Mouse (Mus musculus) ES-CJ7 (cell line): ENCODE measurements around the gene Cep128.

Source experiments
- DNase-seq: peaks from one replicate; pipeline ENCODE4 v3.0.0; 2011; ENCODE audit warnings: low read depth, low spot score

The Cep128 gene

DNA sequence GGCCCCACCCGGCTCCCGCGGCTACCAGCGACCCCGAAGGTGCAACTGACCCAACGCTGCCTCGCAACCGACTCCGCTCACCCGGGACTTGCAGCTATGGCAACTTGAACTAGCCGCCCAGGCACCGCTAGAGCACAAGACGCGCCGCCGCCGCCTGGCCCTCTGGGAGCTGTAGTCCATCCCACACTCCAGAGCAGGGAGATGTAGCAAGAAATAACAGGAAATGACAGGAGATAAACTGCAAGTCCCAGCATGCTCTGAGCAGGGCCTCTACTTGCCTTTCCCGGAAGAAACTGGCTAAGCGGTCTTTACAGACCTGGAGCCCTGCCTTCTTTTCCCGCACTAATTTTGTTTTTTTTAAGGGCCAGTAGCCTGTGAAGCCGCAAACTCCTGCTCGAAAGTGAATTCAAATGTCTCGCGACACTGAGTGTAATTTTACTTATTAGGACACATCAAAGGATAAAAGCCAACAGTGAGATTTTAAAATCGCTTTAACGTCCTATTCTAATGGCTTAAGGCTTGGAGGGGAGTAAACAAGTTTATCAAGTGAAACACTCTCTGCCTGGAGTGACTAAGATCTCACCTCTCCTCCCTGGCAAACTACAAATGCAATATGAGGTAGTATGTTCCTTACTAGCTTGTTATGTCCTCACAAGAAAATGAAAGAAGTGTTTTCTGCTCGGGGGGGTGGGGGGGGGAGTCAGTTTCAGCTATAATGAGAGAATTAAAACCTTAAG lies at the start of gene Cep128, which contains the start of gene Tshr:
TSS of gene Cep128 (minus strand) at position 129 of the 737 bp plus-strand sequence.
TSS of gene Tshr (plus strand) at position 283 of the 737 bp plus-strand sequence.
- DNase-seq, result peak; percentile 97

DNA sequence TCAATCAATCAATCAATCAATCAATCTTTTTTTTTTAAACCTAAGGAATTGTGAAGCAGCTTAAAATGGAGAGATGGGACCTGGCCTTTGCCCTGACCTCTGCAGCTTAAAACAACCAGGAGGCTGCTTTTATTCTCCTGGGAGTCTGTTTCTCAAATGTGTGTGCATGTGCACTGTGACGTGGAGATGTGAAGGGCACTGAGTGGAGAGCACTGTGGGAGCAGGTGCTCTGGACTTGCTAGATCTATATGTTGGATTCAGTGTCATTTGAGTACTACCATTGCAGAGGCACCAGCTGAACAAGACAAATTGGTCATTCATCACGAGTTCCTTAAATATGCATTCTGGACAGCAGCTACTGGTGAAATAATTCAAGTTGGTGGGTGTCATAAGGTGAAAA lies 42.9 kb upstream of the Cep128 start:
- no peak for DNase-seq

DNA sequence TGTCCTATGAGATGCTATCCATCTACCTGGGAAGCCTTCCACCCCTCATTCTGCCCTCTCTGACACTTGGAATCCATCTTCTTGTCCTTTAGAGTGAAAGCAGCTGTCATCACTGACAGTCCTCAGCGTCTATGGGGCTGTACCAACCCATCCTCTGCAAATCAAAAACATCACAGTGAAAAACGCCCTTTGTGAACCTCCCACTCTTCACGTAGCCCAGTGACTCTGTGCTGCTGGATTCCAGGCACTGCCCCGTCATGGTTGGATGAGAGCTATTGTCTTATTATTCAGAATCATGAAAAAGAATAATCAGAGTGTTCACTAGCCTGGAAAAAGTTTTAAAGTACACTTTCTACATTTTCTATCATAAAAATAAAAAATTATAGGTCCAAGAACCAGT lies 42.3 kb upstream of the Cep128 start:
- no peak for DNase-seq

DNA sequence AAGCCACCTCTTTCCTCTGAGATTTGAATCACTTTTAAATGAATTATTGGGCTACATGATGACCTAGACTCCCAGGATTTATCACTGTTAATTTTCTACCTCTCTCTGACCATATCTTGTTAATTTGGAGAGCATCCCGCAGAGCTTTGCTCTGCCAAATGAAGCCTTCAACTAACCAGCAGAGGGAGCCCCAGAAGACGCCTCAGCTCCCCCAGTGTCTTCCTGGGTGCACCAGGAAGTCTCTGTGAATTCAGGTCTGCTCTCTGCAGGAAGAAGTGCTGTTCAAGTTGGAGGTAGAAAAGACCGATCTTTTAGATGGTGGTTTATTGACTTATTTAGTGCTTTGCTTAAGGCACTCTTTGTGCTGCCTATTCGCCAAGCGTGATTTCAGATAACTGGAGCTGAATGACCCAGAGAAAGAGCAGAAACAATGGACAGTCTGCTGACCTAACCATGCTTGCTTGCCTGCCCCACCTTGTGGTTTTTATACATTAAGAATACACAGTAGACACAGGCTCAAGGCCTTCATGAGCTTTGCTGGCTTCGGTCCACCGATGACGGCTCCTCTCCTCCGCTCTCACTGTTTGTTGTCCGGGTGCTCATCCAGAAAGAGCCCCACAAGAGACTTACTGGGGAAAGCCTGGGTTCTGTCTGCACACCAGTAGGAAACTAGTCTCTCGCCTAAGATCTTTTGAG lies 39.1 kb upstream of the Cep128 start:
- peak; percentile 55 for DNase-seq

DNA sequence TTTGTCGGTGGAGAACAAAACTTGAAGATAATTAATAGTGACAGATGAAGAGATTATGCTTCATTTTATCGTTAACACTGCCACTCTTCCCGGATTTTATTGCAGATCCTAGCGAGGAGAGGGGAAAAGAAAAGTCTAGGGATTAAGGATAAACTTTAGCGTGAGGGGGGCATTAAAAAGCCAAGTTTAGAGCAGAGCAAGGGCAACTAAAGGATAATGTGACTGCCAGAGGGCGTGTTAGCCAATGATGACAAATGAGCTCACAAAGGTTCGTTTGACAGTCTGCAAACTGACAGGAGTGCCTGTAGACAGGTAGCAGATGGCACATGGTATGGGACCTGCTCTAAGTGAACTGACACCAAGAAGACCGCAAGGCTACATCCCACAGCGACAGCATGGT lies 37.1 kb upstream of the Cep128 start:
- no peak for DNase-seq

DNA sequence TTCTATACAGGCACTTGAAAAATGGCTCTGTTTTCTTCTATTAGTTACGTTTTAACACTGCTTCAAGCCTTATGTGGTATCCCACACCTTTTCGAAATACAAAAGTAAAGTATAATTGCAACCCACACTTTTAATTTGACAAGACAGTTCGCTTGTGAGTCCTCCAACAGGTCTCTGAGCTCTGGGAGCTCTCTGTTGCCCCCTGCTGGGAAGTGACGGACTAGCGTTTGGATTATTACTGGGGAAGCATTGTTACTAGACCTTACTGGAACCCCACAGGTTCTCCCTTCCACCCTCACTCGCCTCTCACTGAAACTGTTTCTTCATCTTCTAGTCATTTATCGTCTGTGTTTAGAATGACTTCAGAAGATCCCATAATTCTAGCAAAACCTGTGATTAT lies 34.6 kb upstream of the Cep128 start:
- peak; percentile 72 for DNase-seq

DNA sequence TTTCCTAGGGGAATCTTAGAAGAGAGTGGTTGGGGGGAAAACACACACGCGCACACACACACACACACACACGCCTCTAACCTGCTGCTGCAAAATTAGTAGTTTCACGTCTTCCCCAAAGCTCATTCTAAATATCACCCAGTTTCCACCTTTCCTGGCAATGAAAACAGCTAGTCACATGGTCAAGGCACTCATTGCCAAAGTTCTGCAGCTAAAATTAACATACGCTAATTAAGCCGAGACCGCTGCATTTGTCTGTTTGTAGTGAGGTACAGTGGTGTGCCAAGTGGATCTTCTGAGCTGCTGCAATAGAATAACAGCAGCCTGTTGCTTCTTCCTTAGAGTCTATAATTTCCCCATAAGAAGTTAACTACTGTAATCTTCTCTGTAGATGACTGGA lies 32.6 kb upstream of the Cep128 start:
- DNase-seq, result no peak

DNA sequence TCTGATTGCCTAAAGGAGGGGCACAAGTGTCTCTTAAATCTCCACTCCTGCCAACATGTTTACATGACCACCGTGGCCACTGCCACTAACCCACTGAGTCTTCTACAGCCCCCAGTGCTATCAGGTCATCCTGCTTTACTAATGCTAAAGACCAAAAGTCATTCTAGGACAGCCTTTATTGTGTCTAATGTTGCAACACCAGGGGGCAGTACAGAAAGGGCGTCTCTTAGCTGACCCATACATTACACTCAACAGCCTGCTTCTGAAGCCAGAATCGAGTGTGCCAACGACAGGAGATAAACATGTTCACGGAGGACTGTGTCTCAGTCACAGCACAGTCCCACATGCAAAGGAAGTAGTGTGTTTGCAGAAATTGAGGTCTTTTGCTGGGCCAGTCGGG lies 30.9 kb upstream of the Cep128 start:
- DNase-seq, result peak; percentile 17

DNA sequence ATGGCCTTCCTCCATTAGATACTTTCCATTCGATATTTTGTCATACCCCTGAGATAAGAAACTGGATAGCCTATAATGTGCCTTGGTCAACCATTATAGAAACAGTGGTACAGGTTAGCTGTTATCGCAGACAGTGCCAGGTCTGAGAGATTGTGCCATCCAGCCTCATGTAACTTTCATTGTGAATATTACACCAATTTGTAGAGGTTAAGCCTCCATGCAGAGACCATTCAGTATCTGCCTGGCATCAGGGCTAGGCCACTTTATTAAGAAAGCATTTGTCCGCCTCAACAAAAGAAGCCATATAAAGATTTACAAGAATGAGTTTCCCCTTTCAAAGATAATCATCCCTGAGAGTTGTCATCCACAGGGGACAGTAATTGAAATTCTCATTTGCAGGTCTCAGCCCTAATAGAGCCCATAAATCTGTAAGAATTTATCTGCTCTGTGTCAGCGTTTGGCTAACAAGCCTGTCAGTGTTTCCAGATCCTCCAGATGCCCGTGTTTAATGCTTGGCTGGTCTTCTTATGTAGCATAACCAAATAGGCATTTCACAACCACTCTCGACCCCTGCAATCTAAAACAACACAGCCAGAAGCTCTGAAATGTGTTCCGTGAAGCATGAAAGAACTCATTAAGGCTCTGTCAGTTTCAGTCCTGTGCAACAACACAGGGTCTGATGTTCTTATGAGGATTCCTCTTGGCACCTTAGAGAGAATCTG lies 28.4 kb upstream of the Cep128 start:
- no peak for DNase-seq

DNA sequence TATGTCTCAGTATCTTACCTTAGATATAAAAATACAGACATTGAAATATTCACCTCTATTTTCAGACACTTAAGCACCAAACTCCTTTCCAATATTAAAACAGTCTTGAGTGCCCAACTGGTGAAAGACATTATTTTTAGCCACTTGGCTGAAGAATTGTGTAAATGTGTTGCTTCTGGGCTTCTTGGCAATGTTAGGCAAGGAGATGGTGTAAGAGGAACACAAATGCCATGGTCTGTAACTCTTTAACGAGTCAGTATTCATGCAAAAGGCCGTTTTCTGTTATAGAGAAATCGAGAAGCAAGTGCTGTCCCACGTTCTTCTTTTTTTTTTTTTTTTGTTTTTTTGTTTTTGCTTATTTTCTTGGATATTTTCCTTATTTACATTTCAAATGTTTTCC lies 26.1 kb upstream of the Cep128 start:
- DNase-seq, result no peak

DNA sequence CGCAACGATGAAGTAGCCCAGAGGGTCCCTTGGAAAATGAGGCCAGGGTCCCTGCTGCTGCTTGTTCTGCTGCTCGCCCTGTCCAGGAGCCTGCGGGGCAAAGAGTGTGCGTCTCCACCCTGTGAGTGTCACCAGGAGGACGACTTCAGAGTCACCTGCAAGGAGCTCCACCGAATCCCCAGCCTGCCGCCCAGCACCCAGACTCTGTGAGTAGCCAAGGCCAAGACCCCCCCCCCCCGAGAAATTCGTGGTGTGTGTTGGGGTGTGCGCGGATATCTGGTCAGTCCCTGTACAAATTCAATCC lies 16.8 kb upstream of the Cep128 start:
- DNase-seq, result no peak

DNA sequence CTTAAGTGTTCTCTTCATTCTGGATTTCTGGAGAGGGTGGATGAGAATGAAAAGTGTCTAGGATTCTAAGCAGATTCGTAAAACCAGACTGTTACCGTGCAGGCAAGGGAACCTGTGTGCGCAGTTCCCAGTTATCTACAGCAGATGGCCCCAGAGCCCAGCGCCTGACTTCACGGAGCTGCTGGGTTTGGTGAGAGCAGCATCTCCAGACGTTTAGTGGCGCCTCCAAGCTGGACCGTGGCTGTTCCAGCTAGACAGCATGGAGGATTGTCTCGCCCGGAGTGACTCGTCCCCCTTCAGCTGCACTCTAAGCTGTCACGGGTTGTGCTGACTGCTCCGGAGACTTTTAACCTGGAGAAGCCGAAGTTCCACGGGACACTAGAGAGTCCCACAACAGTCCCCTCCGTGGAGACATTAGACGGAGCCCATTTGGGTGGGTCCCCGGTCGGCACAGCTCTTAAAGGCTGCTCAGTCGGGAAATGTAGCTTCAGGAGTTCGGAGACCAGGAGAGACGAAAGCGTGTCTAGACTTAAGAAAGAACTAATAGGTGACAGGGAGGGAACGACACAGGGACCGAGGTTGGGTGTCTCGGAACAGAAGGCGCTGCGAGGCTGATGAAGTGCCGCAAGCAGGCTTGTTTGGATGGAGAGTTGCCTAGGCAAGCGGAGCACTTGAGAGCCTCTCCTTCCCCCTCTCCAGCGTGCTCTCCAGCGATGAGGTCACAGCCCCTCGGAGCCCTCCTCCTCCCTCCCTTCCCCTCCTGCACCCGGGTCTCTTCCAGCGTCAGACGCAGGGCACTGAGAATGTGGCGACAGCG lies 16.2 kb upstream of the Cep128 start:
- DNase-seq, result peak; percentile 87

DNA sequence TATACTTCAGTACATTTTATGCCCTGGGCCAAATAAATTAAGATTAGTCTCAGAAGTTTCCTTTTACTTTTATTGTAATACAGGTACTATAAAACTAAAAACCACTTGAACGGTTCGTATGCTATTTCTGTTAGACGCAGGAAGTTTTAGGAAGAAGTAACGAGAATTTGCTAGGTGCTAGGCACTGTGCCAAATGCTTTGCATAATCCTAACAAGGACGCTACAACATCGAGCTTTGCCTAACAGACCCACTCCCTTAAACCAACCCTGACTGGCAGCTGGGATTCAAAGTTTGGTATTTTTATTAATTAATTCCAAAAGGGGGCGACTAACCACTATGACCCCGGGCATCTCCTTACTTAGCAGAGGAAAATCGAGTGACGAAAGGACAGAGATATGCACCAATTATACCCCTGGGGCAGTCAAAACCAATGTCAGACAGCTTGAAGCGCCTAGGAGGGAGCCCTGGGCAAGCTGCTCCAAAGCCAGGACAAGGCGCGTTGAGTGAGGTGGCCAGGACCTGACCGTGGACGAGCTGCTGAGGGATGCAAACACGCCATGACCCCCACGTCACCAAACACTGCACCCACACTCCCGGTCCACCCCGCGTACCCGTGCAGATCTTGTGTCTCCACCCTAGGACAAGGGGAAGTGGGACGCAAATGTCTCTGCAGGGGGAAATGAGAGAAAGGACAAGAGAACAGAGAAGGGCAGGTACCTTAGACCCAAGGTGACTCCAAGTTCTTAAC lies 519 bp downstream of the Cep128 start:
- DNase-seq, result peak; percentile 8

DNA sequence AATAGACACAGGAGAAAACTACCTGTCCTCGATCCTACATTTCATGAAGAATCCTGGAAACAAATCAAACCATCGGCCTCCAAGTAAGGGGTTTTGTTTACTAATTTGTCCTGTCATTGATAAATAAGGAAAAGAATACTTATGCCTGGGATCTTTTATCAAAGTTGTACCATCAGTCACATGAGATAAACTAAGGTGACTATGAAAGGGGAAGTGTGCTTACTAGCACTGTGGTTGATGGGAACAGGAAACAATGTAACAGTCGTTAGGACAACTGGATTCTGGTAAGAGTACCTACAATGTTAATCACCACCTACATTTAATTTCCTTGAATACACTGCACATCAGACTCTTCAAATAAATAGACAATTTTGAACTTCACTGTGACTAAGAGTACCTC lies 15.0 kb downstream of the Cep128 start:
- DNase-seq, result no peak

DNA sequence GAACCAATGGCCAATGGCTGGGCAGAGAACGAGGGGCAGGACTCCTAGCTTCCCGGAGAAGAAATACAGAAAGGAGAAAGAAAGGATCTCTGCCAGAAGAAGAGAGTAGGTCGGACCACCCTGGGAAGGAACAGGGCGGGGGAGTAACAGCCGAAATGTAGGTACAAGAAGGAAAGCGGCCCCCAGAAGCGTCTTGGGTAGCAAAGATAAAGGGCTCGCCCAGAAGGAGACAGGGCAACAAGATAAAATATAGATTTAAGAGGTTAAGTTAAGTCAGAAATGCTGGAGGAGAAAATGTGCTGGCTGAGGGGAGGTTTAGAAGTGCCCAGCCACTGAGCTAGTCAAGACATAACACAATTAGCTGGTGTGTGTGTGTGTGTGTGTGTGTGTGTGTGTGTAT lies 30.4 kb downstream of the Cep128 start:
- no peak for DNase-seq

DNA sequence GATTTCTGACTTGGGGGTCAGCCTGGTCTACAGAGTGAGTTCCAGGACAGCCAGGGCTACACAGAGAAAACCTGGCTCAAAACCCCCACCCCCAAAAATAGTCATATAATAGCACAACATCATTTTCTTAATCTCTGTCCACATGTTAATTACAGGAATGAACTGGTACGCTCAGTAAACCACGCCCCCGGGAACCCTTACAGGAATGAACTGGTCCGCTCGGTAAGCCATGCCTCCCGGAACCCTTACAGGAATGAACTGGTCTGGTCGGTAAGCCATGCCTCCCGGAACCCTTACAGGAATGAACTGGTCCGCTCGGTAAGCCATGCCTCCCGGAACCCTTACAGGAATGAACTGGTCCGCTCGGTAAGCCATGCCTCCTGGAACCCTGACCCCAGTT lies 45.6 kb downstream of the Cep128 start:
- peak; percentile 83 for DNase-seq

DNA sequence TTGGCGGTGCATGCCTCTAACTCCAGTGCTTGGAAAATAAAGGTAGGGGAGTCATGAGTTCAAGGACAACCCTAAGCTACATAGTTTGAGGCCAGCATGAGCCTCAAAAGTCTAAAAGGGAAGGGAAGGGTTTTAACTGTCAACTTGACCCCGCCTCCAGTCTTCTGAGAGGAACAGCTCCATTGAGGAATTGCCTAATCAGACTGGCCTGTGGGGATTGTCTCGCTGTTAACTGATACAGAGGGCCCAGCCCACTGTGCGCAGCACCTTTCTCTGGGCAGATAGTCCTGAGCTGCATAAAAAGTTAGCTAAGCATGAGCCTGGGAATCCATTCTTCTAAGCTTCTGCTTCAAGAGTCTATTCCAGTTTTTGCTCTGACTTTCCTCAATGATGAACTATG lies 56.7 kb downstream of the Cep128 start:
- DNase-seq, result no peak

DNA sequence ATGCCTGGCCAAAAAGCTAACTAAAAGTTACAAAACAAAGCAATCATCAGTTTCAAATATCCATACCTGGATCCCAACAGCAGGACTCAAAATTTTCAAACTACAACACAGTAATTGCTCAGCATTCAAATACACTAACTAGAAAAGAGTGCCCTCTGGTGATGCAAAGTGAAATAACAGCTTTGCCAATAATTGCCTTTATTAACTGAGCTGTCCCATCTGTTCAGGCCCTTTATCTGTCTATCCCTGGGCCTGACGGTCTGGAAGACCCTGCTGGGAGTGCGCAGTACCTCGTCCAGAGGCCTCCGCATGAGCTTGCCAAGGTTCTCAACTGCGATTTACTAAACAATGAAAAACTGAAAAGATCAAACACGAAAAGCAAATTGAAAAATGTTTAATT lies 58.1 kb downstream of the Cep128 start:
- DNase-seq, result peak; percentile 38

DNA sequence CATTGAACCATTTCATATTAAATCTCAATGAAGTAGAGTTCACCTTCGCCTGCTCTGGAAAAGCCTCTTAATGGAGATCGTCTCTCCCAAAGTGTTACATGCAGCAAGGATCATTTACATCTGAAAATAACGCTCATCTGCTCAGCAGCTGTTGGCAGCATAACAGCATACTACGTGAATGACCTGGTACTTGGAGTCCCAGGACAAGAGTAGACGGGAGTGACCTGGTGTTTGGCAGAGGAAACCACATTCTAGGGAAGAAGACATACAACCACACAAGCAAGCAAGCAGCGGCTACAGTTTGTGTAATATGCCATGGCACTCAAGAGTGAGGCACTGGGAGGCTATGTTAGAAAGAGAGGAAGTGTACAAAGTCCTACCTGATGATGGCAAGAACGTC lies 69.2 kb downstream of the Cep128 start:
- DNase-seq, result no peak

DNA sequence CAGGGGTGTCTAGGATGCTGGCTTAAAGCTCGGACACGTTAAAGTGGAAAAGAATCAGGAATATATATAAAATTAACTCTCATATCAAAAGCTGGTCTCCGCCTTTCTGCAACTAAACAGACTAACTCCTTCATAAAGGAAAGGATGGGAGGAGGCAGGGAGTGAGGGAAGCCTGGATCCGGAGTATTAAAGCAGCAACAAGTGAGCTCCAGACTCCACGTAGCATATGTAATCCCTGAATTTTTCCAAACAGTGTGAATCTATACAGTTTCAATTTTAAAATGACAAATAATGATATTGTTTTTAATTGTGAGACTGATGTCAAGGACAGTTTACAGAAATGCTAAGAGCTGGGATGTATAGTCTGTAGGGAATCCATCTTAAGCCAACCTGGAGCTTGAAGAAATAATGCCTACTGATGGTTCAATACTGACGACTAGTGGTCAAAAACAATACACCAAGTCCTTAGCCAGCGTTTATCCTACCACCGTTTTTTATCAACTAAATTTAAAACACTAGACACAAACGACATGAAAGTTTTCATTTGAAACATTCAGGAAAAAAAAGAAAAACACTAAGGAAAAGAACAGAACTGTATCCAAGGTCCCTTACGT lies 70.1 kb downstream of the Cep128 start:
- DNase-seq, result peak; percentile 50

DNA sequence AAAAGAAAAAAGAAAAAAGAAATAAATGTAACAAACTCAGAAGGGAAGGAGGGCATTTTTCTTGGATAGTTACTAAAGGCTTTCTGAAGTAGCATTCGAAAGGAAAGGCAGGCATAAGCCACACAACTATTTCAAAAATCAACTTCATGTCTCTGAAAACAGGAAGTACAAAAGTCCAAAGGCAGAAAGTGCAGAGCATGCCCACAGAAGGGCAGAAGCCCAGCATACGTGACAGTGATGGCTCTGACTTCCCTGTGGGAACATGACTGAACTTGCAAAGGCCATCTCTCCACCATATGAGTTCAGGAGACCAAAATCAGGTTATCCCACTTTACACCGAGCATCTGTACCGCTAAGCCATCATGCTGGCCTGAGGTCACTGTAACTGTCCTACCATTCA lies 71.6 kb downstream of the Cep128 start:
- DNase-seq, result no peak
